Mouse (Mus musculus) bone marrow, adult 2 months (tissue): ENCODE results near the gene Fkbp10.
A peak's percentile ranks its signal among the peaks of the same experiment; 100 is the strongest.

Source experiments
- CTCF ChIP-seq: fragments of 200-500 bp; IDR thresholded peaks from 2 replicates; pipeline ENCODE4 v1.5.1; 2011; ENCODE audit warnings: low read length, control low read depth; ENCODE audit not compliant: control insufficient read depth, insufficient read depth
- POLR2A ChIP-seq: fragments of 200-500 bp; IDR thresholded peaks from 2 replicates; pipeline ENCODE4 v1.6.1; 2011; ENCODE audit warnings: low read depth, mild to moderate bottlenecking, control low read depth, low read length, borderline replicate concordance; ENCODE audit not compliant: control insufficient read depth

- TF ChIP-seq CTCF, result no peak
- peak; percentile 15; the same call in 1 of the 2 replicates for TF ChIP-seq POLR2A
These were observed at the start of gene Fkbp10 for GRCm38 (mm10) chr11:100414914-100415822.
